Mouse (Mus musculus) brain, adult 2 months (tissue): ENCODE measurements at regions not wholly inside any gene's neighbourhood (a gene's known extent, or its start where the extent isn't known, plus 50 kb on each side); places are given as distances from the start of the nearest gene placed in this dataset.
A peak's percentile ranks its signal among the peaks of the same experiment; 100 is the strongest.

Experiments used
- DNase-seq: peaks from one replicate; pipeline ENCODE4 v3.0.0; 2011; ENCODE audit warnings: low read depth, low spot score

DNA sequence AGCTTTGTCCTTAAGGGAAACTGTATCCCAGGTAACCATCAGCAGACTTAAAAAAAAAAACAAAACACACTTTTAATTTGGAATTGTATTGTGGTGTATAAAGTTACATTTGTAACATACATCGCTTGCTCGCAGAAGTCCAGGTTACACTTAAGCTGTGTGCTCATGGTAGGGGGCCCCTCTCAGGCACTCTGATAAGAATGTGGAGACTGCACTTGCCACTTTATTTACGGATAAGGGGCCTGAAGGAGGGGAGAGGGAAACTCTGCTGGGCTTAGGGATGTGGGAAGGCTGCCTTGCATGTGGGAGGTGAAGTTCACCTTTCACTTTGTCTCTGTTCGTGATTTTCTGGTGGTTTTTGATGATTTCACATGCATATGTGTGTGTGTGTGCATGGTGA, 58.7 kb downstream of the Ccdc185 start:
- DNase-seq = no peak

GRCm38 (mm10) chr1:182689741-182690140, 59.2 kb downstream of the Ccdc185 start:
- no peak for DNase-seq

GRCm38 (mm10) chr1:182687146-182687545, 61.8 kb downstream of the Ccdc185 start:
- DNase-seq = no peak

DNA sequence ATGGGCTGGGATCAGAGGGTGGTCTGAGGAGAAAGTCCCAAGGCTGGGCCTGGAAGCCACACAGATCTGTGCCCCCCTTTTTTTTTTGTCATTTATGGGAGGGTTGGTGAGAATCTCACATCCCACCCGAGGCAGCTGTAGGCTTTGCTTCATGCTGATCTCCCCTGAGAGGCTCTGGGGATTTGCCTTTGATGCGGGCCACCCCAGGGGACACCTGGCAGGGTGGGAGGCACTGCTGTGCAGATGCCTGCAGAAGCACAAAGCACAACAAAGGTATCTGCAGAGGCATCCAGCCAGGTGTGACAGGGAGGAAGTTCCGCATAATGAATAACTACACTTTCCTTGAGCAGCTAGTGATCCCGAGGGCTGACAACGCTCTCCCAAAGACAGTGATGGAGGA, 62.7 kb downstream of the Ccdc185 start:
- no peak for DNase-seq

GRCm38 (mm10) chr1:182682591-182683252, 66.3 kb downstream of the Ccdc185 start:
- DNase-seq = peak; percentile 58
